Comparison of ENCODE assay signal across 9 mouse cellular contexts in genomic region chr11:8601411-8601821, GRCm38 (mm10).
DNase-seq lines count a peak whose midpoint lies in the region; ATAC-seq and TF ChIP-seq lines count a peak whose summit lies in the region.
"Had no signal": no experiment of that assay in that cellular context is flagged by ENCODE, and none has a peak within 500 bp of the region (broad histone marks: within the 10 kb centered on the region; RNA-seq: fewer than 3 reads in every experiment).

No protein-coding gene starts in this region.

- H3K4me2 ChIP-seq in lung, postnatal 0 days (replicated peaks; ENCODE audit: low read depth, low read length) = no peak overlapping the region
- H3K4me2 ChIP-seq: limb, embryonic 15.5 days had no signal

- 0 out of 2 replicates have a peak overlapping the region, but pooled peaks have one; percentile 21 for H3K27ac ChIP-seq in lung, postnatal 0 days (ENCODE audit: low read length)

- peak; percentile 29 for DNase-seq in adrenal gland, postnatal 14 days
- no peak for DNase-seq in adrenal gland, adult 8-10 months
- DNase-seq in lung, postnatal 0 days (ENCODE audit: low spot score) = no peak
- DNase-seq in lung, postnatal 10 days = no peak
- DNase-seq in thymus, postnatal 14 days = peak; percentile 39
- DNase-seq in frontal cortex, adult 2 months (ENCODE audit: extremely low spot score in 1 of 2, low spot score in 1 of 2) = no peak
- no peak for DNase-seq in cerebellum, postnatal 25 days

- TF ChIP-seq EP300 in lung, postnatal 0 days (IDR thresholded peaks at IDR 0.05) = no peak

- H3K4me1 ChIP-seq in lung, postnatal 0 days (ENCODE audit: insufficient read depth, low read depth, low read length) = no peaks in the 10 kb centered on the region; the same call in 1 of the 2 replicates

- H3K9me3 ChIP-seq in lung, postnatal 0 days (ENCODE audit: low read length) = no peaks in the 10 kb centered on the region
- H3K9me3 ChIP-seq: limb, embryonic 15.5 days had no signal

- no peak for TF ChIP-seq CTCF in lung, postnatal 0 days (IDR thresholded peaks at IDR 0.05)

- no peak overlapping the region for H3K4me3 ChIP-seq in lung, postnatal 0 days (ENCODE audit: low read depth, low read length)
- H3K4me3 ChIP-seq: limb, embryonic 15.5 days had no signal

- WGBS in lung, postnatal 0 days = 62% methylated on average over 7 of the region's 7 CpGs

- ATAC-seq in lung, postnatal 0 days = 0 out of 2 replicates have a peak, but pooled peaks have one; percentile 12
- peak; percentile 74 for ATAC-seq in megakaryocyte progenitor cell, adult 5-6 weeks (replicated peaks; ENCODE audit: poor library complexity)

- H3K9ac ChIP-seq in lung, postnatal 0 days (replicated peaks; ENCODE audit: low read depth) = no peak overlapping the region
- H3K9ac ChIP-seq: limb, embryonic 15.5 days had no signal

- no peaks in the 10 kb centered on the region for H3K27me3 ChIP-seq in lung, postnatal 0 days (replicated peaks; ENCODE audit: insufficient read depth, low read length)
- H3K27me3 ChIP-seq: limb, embryonic 15.5 days had no signal

- H3K36me3 ChIP-seq in lung, postnatal 0 days (ENCODE audit: insufficient read depth, low read length) = 0 out of 2 replicates have a peak, but pooled peaks cover 4% of the 10 kb centered on the region

Comparison
In these comparisons a context has a peak if more than half of its experiments do, and no peak if none do; other contexts are left out.
1. DNase-seq: peak in adrenal gland, postnatal 14 days (single experiment) and thymus, postnatal 14 days (single experiment); none in adrenal gland, adult 8-10 months (single experiment), lung, postnatal 0 days (single experiment), lung, postnatal 10 days (single experiment), frontal cortex, adult 2 months (0 of 2) and cerebellum, postnatal 25 days (0 of 2).